Mouse (Mus musculus) ES-Bruce4 (cell line): ENCODE measurements around the gene Rps6ka1. TPM values are rescaled to one million over a fixed set of nuclear protein-coding genes. Genes with fewer than 3 reads are reported as not detected.
"Not testable (repeated sequence)": the region's sequence is repeated elsewhere in the genome, so short reads cannot be mapped to it uniquely, and the experiment has no call there.

ENCODE experiments used
- H3K27ac ChIP-seq: 2 replicates; pipeline ENCODE4 v1.5.1; 2012; ENCODE audit warnings: low read length, inconsistent platforms; ENCODE audit not compliant: insufficient read depth
- H3K27me3 ChIP-seq: 2 replicates; pipeline ENCODE4 v1.6.1; 2012; ENCODE audit warnings: mild to moderate bottlenecking, low read length, inconsistent platforms; ENCODE audit not compliant: control insufficient read depth, poor library complexity, insufficient read depth, severe bottlenecking
- H3K36me3 ChIP-seq: 2 replicates; pipeline ENCODE4 v1.6.1; 2012; ENCODE audit warnings: inconsistent platforms, mild to moderate bottlenecking, low read length, moderate library complexity; ENCODE audit not compliant: control insufficient read depth, poor library complexity, insufficient read depth, severe bottlenecking
- H3K4me1 ChIP-seq: one replicate; pipeline ENCODE4 v1.8.1; 2011; ENCODE audit warnings: low read length; ENCODE audit not compliant: control insufficient read depth, insufficient read depth
- H3K4me3 ChIP-seq: 2 replicates; pipeline ENCODE4 v1.5.1; 2011; ENCODE audit warnings: low read depth, mild to moderate bottlenecking, low read length
- H3K9ac ChIP-seq: 2 replicates; pipeline ENCODE4 v1.6.1; 2012; ENCODE audit warnings: low read depth, mild to moderate bottlenecking, inconsistent platforms; ENCODE audit not compliant: poor library complexity, severe bottlenecking
- H3K9me3 ChIP-seq: replicated peaks from 2 replicates; pipeline ENCODE4 v1.6.1; 2012; ENCODE audit warnings: mild to moderate bottlenecking, low read length, inconsistent platforms; ENCODE audit not compliant: control insufficient read depth, poor library complexity, insufficient read depth, severe bottlenecking
- CTCF ChIP-seq: IDR thresholded peaks from one replicate; pipeline ENCODE4 v1.8.1; 2011; ENCODE audit warnings: low read depth, low read length
- EP300 ChIP-seq: IDR thresholded peaks from 2 replicates; pipeline ENCODE4 v1.6.1; 2011; ENCODE audit warnings: low read depth, low read length; ENCODE audit not compliant: insufficient read depth
- POLR2A ChIP-seq: IDR thresholded peaks from one replicate; pipeline ENCODE4 v1.8.1; 2011; ENCODE audit warnings: low read length; ENCODE audit not compliant: insufficient read depth
- polyA plus RNA-seq: library from polyadenylated mRNA; stranded (reverse); fragments of >200 nt; gene quantifications from 2 replicates; pipeline ENCODE4 v1.2.4, GENCODE M21; 2011; ENCODE audit warnings: low read depth; ENCODE audit not compliant: missing spikeins, insufficient read depth, insufficient read length

Rps6ka1 gene
- polyA plus RNA-seq, 1 experiment = 86.4 TPM

GRCm38 (mm10) chr4:133925204-133925603, 37.6 kb upstream of the Rps6ka1 start:
- Histone ChIP-seq H3K9me3 (no peaks in the 10 kb centered on the region), H3K27ac (no peak overlapping the region), H3K9ac (no peak overlapping the region), H3K36me3 (no peaks in the 10 kb centered on the region), H3K27me3 (no peaks in the 10 kb centered on the region), H3K4me1 (no peaks in the 10 kb centered on the region), H3K4me3 (no peak overlapping the region)
- no peak for TF ChIP-seq POLR2A

GRCm38 (mm10) chr4:133923743-133924142, 36.1 kb upstream of the Rps6ka1 start:
- Histone ChIP-seq H3K9ac (no peak overlapping the region), H3K36me3 (no peaks in the 10 kb centered on the region), H3K27me3 (no peaks in the 10 kb centered on the region), H3K27ac (no peak overlapping the region), H3K4me1 (no peaks in the 10 kb centered on the region), H3K9me3 (no peaks in the 10 kb centered on the region), H3K4me3 (no peak overlapping the region)
- TF ChIP-seq POLR2A = no peak
- TF ChIP-seq EP300 = no peak
- TF ChIP-seq CTCF = no peak

GRCm38 (mm10) chr4:133918093-133918825, 30.7 kb upstream of the Rps6ka1 start:
- not testable (repeated sequence) for H3K27ac ChIP-seq, H3K9ac ChIP-seq, H3K4me1 ChIP-seq, H3K4me3 ChIP-seq, H3K27me3 ChIP-seq, H3K36me3 ChIP-seq, H3K9me3 ChIP-seq

DNA sequence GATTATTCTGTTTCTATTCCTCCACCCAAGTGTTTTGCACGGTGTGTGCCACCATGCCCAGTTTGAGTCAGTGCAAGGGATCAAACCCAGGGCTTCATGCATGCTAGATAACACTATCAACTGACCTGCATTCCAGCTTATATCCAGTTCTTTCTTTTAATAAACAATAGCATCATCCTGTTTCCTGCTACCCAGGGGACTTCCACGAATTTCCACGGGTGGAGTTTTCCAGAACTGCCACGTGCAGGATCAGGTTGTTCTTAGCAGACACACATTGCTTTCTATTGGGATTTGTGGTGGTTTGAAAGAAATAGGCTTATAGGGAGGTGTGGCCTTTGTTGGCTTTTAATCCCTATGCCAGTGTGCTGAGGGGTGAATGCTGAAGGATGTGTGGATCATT, 24.4 kb upstream of the Rps6ka1 start:
- Histone ChIP-seq H3K9me3 (no peaks in the 10 kb centered on the region), H3K27ac (no peak overlapping the region), H3K36me3 (no peaks in the 10 kb centered on the region), H3K4me3 (no peak overlapping the region), H3K9ac (no peak overlapping the region), H3K4me1 (no peaks in the 10 kb centered on the region), H3K27me3 (no peaks in the 10 kb centered on the region)
- TF ChIP-seq CTCF (no peak), EP300 (no peak), POLR2A (no peak)

GRCm38 (mm10) chr4:133910236-133911211, 22.9 kb upstream of the Rps6ka1 start:
- Histone ChIP-seq H3K27me3 (no peaks in the 10 kb centered on the region), H3K9ac (peak overlapping the region; percentile 73), H3K4me1 (no peaks in the 10 kb centered on the region), H3K9me3 (no peaks in the 10 kb centered on the region), H3K4me3 (peak overlapping the region; percentile 79), H3K27ac (peak overlapping the region; percentile 85), H3K36me3 (no peaks in the 10 kb centered on the region)
- TF ChIP-seq EP300 (0 out of 2 replicates have a peak, but pooled peaks have one; percentile 38), POLR2A (peak; percentile 59), CTCF (peak; percentile 86)

- Histone ChIP-seq H3K9ac (no peak overlapping the region), H3K9me3 (no peaks in the 10 kb centered on the region), H3K4me1 (peaks cover 8% of the 10 kb centered on the region), H3K27ac (no peak overlapping the region), H3K36me3 (no peaks in the 10 kb centered on the region), H3K27me3 (no peaks in the 10 kb centered on the region), H3K4me3 (no peak overlapping the region)
- no peak for TF ChIP-seq POLR2A
- TF ChIP-seq CTCF = no peak
- TF ChIP-seq EP300 = no peak
Observed at GRCm38 (mm10) chr4:133908051-133908450, 20.5 kb upstream of the Rps6ka1 start.
